Mouse (Mus musculus) brain, embryonic 14.5 days (tissue): ENCODE results near the gene Tox3. TPM values are rescaled to one million over a fixed set of nuclear protein-coding genes. Genes with fewer than 3 reads are reported as not detected.

Source experiments
- DNase-seq: peaks from one replicate; pipeline ENCODE4 v3.0.0-alpha.2; 2011; ENCODE audit warnings: low read depth
- CTCF ChIP-seq: fragments of 200-500 bp; IDR thresholded peaks from 2 replicates; pipeline ENCODE4 v1.5.1; 2012; ENCODE audit warnings: inconsistent platforms, mild to moderate bottlenecking, moderate library complexity, borderline replicate concordance; ENCODE audit not compliant: insufficient read depth, insufficient read length; ENCODE audit errors: extremely low read depth
- POLR2A ChIP-seq: fragments of 200-500 bp; IDR thresholded peaks from 2 replicates; pipeline ENCODE4 v1.6.1; 2012; ENCODE audit warnings: mild to moderate bottlenecking, inconsistent platforms, borderline replicate concordance; ENCODE audit not compliant: poor library complexity, insufficient read depth, insufficient read length, severe bottlenecking; ENCODE audit errors: extremely low read depth
- polyA plus RNA-seq: library from polyadenylated mRNA; depleted of rRNA; stranded (reverse); fragments of >200 nt; gene quantifications from 2 replicates; pipeline ENCODE4 v1.2.3, GENCODE M21; 2012

The Tox3 gene
- polyA plus RNA-seq, 1 experiment, result 88.1 TPM

- peak; percentile 51 for DNase-seq
- TF ChIP-seq CTCF (no peak), POLR2A (no peak)
Measured at GRCm38 (mm10) chr8:90353499-90353898, 5.4 kb upstream of the Tox3 start.

- DNase-seq, result no peak
- TF ChIP-seq CTCF (no peak), POLR2A (no peak)
Measured at GRCm38 (mm10) chr8:90352991-90353390, 4.8 kb upstream of the Tox3 start.

- TF ChIP-seq CTCF (peak; percentile 64; the same call in 1 of the 2 replicates), POLR2A (no peak)
- peak; percentile 79 for DNase-seq
Measured at GRCm38 (mm10) chr8:90349709-90350562, 1.8 kb upstream of the Tox3 start.

- DNase-seq, result peak; percentile 74
- no peak for TF ChIP-seq CTCF
- no peak for TF ChIP-seq POLR2A
Measured at GRCm38 (mm10) chr8:90348926-90349683, 962 bp upstream of the Tox3 start.

GRCm38 (mm10) chr8:90347581-90348177 is 464 bp downstream of the Tox3 start:
- peak; percentile 62 for DNase-seq
- TF ChIP-seq POLR2A, result no peak
- TF ChIP-seq CTCF, result 0 out of 2 replicates have a peak, but pooled peaks have one; percentile 2

GRCm38 (mm10) chr8:90346880-90347535 is 1.1 kb downstream of the Tox3 start:
- TF ChIP-seq POLR2A (no peak), CTCF (no peak)

GRCm38 (mm10) chr8:90346138-90346879 is 1.8 kb downstream of the Tox3 start:
- peak; percentile 62 for DNase-seq
- TF ChIP-seq POLR2A (no peak), CTCF (no peak)

More at GRCm38 (mm10) chr8:90346880-90347535, 1.1 kb downstream of the Tox3 start:
- DNase-seq, result peak; percentile 49

- TF ChIP-seq CTCF (no peak), POLR2A (no peak)
- peak; percentile 63 for DNase-seq
Measured at GRCm38 (mm10) chr8:90330377-90331285, 17.5 kb downstream of the Tox3 start.

- DNase-seq, result peak; percentile 31
Measured at GRCm38 (mm10) chr8:90323824-90324223, 24.3 kb downstream of the Tox3 start.

GRCm38 (mm10) chr8:90322701-90323439 is 25.3 kb downstream of the Tox3 start:
- TF ChIP-seq CTCF (no peak), POLR2A (no peak)
- peak; percentile 58 for DNase-seq

More at GRCm38 (mm10) chr8:90323824-90324223, 24.3 kb downstream of the Tox3 start:
- no peak for TF ChIP-seq CTCF
